Mouse (Mus musculus) forebrain, postnatal 0 days (tissue): ENCODE results near the gene Strn4. TPM values are rescaled to one million over a fixed set of nuclear protein-coding genes. Genes with fewer than 3 reads are reported as not detected.
A peak's percentile ranks its signal among the peaks of the same experiment; 100 is the strongest.

Experiments
- ATAC-seq: fragments of 200-750 bp; cut with Nextera tagmentation; 2 replicates; pipeline ENCODE4 v1.8.0; 2017; ENCODE audit warnings: mild to moderate bottlenecking, moderate library complexity
- DNase-seq: peaks from one replicate; pipeline ENCODE4 v3.0.0-alpha.2; 2015
- H3K27ac ChIP-seq: fragments of 300-500 bp; sonication (generic); 2 replicates; pipeline ENCODE4 v1.5.1; 2014; ENCODE audit warnings: low read depth, mild to moderate bottlenecking, antibody characterized with exemption, low read length, moderate library complexity, mixed read lengths
- H3K27me3 ChIP-seq: fragments of 300-500 bp; sonication (generic); 2 replicates; pipeline ENCODE4 v1.6.1; 2014; ENCODE audit warnings: mild to moderate bottlenecking, low read length, mixed read lengths; ENCODE audit not compliant: insufficient read depth
- H3K36me3 ChIP-seq: fragments of 300-500 bp; sonication (generic); 2 replicates; pipeline ENCODE4 v1.6.1; 2014; ENCODE audit warnings: mild to moderate bottlenecking, moderate library complexity; ENCODE audit not compliant: insufficient read depth
- H3K4me1 ChIP-seq: fragments of 300-500 bp; sonication (generic); 2 replicates; pipeline ENCODE4 v1.6.1; 2014; ENCODE audit warnings: antibody characterized with exemption; ENCODE audit not compliant: insufficient read depth
- H3K4me2 ChIP-seq: fragments of 300-500 bp; sonication (generic); 2 replicates; pipeline ENCODE4 v1.6.1; 2014; ENCODE audit warnings: low read depth, mild to moderate bottlenecking, moderate library complexity
- H3K4me3 ChIP-seq: fragments of 300-500 bp; sonication (generic); 2 replicates; pipeline ENCODE4 v1.5.1; 2014; ENCODE audit warnings: low read depth, low read length, mixed read lengths
- H3K9ac ChIP-seq: fragments of 300-500 bp; sonication (generic); 2 replicates; pipeline ENCODE4 v1.6.1; 2014; ENCODE audit warnings: mild to moderate bottlenecking
- H3K9me3 ChIP-seq: fragments of 300-500 bp; sonication (generic); 2 replicates; pipeline ENCODE4 v1.6.1; 2016; ENCODE audit warnings: low read length
- CTCF ChIP-seq: sonication (generic); IDR thresholded peaks from 2 replicates; pipeline ENCODE4 v1.5.1; 2016; ENCODE audit warnings: antibody characterized with exemption, control low read depth, low read depth
- WGBS: fragments of 180-500 bp; shearing (Covaris S2); extraction: QIAGEN DNeasy Blood & Tissue Kit; methylation state at CpG from one replicate; pipeline ENCODE4 v1.1.7; 2014; 5-methylcytosine and 5-hydroxymethylcytosine counted together
- polyA plus RNA-seq: library from polyadenylated mRNA; unstranded; fragments of >200 nt; fragmentation: Nextera tagmentation; extraction: Ambion mirVana; gene quantifications from 2 replicates; pipeline ENCODE4 v1.2.1, GENCODE M21; 2015
- total RNA-seq: library from RNA; depleted of rRNA; stranded (reverse); fragments of >200 nt; gene quantifications from 2 replicates; pipeline ENCODE4 v1.2.3, GENCODE M21; 2014

Strn4 gene
- total and polyA plus RNA-seq, 2 experiments from 2014 or later: 168 to 243 TPM

DNA sequence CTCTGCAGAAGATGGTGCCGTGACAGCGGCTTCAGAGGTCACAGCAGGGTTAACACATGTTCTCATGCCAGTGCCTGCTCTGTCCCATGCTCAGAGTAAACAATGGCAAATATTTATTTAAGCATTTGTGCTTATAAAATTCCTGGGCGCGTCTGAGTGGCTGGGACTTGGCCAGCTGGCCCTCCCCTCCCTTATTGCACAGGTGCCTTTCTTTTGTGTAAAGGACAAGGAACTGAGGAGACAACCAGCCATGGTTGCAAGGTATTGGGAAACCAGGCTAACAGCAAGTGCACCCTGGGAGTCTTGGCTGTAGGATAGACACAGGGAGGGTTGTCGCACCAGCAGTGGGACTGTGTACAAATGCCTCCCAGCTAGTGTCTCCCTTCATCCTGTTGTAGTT lies 23.4 kb upstream of the Strn4 start:
- Histone ChIP-seq H3K4me2 (no peak overlapping the region), H3K9ac (no peak overlapping the region), H3K27me3 (no peaks in the 10 kb centered on the region), H3K36me3 (no peaks in the 10 kb centered on the region), H3K4me3 (no peak overlapping the region), H3K4me1 (no peaks in the 10 kb centered on the region), H3K27ac (no peak overlapping the region), H3K9me3 (no peaks in the 10 kb centered on the region)
- DNase-seq (no peak), ATAC-seq (no peak)
- no peak for TF ChIP-seq CTCF
- 81% methylated on average over 5 of the region's 5 CpGs for WGBS

- TF ChIP-seq CTCF: no peak
- Histone ChIP-seq H3K27me3 (no peaks in the 10 kb centered on the region), H3K9me3 (no peaks in the 10 kb centered on the region), H3K4me1 (no peaks in the 10 kb centered on the region), H3K36me3 (no peaks in the 10 kb centered on the region), H3K27ac (no peak overlapping the region), H3K4me3 (no peak overlapping the region), H3K9ac (no peak overlapping the region), H3K4me2 (no peak overlapping the region)
- ATAC-seq: no peak
- 95% methylated on average over 19 of the region's 19 CpGs for WGBS
- DNase-seq: no peak
These were observed 22.5 kb upstream of the Strn4 start for GRCm38 (mm10) chr7:16793010-16793725.

DNA sequence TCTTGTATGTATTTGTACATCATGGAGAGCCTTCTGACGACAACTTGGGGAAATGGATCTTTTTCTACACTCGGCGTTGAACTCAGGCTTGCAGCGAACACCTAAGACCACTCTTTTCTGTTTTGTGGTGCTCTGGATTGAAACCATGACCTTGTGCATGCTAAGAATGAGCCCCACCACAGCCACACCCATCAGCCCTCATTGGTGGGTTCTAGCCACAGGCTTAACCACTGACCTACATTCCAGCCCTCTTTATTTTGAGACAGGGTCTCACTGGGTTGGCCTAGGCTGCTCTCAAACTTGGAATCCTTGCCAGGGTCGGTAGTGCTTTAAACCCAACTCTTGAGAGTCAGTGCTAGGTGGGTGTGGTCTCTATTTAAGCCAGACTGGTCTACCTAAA lies 20.8 kb upstream of the Strn4 start:
- Histone ChIP-seq H3K27ac (no peak overlapping the region), H3K4me3 (no peak overlapping the region), H3K36me3 (no peaks in the 10 kb centered on the region), H3K9ac (no peak overlapping the region), H3K9me3 (no peaks in the 10 kb centered on the region), H3K4me2 (no peak overlapping the region), H3K27me3 (no peaks in the 10 kb centered on the region), H3K4me1 (no peaks in the 10 kb centered on the region)
- TF ChIP-seq CTCF: no peak
- ATAC-seq: no peak
- 93% methylated on average over 5 of the region's 5 CpGs for WGBS
- no peak for DNase-seq

- ATAC-seq (peak; percentile 18; the same call in 1 of the 2 replicates), DNase-seq (no peak)
- 32% methylated on average over 8 of the region's 8 CpGs for WGBS
- Histone ChIP-seq H3K4me3 (no peak overlapping the region), H3K27me3 (no peaks in the 10 kb centered on the region), H3K36me3 (peaks cover 4% of the 10 kb centered on the region; the same call in 1 of the 2 replicates), H3K27ac (no peak overlapping the region), H3K4me2 (no peak overlapping the region), H3K9me3 (no peaks in the 10 kb centered on the region), H3K9ac (no peak overlapping the region), H3K4me1 (no peaks in the 10 kb centered on the region)
- TF ChIP-seq CTCF: peak; percentile 73
These were observed 11.2 kb upstream of the Strn4 start for GRCm38 (mm10) chr7:16804409-16805028.

- no peaks in the 10 kb centered on the region for H3K9me3 ChIP-seq
- no peak for DNase-seq
- no peak overlapping the region for H3K9ac ChIP-seq
- no peaks in the 10 kb centered on the region for H3K27me3 ChIP-seq
- peaks cover 8% of the 10 kb centered on the region for H3K4me1 ChIP-seq
- H3K4me3 ChIP-seq: no peak overlapping the region
- no peak overlapping the region for H3K4me2 ChIP-seq
- no peak overlapping the region for H3K27ac ChIP-seq
- H3K36me3 ChIP-seq: peaks cover 4% of the 10 kb centered on the region; the same call in 1 of the 2 replicates
- WGBS: 89% methylated on average over 9 of the region's 9 CpGs
- peak; percentile 20; the same call in 1 of the 2 replicates for TF ChIP-seq CTCF
- ATAC-seq: no peak
These were observed 7.8 kb upstream of the Strn4 start for GRCm38 (mm10) chr7:16807936-16808335.

DNA sequence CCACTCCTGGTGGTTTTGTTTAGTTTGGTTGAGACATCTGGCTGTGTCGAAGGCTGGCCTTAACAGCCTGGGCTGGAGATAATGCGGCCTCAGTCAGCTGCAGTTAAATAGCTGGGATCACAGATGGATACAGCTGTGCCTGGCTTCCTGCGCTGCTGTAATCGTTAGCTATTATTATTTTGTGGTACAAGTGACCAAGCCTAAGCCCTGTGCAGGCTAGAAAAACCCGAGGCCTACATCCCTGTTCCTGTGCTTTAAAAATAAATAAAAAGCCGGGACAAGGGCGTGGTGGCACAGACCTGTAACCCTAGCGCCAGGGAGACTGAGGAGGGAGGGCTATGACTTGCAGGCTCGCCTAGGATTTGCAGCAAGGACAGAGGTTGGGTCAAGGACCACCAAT lies 7.0 kb upstream of the Strn4 start:
- no peak overlapping the region for H3K27ac ChIP-seq
- peaks cover 8% of the 10 kb centered on the region for H3K4me1 ChIP-seq
- no peak for TF ChIP-seq CTCF
- H3K9me3 ChIP-seq: no peaks in the 10 kb centered on the region
- no peaks in the 10 kb centered on the region for H3K27me3 ChIP-seq
- H3K4me3 ChIP-seq: no peak overlapping the region
- no peak overlapping the region for H3K4me2 ChIP-seq
- no peak for DNase-seq
- no peak for ATAC-seq
- peaks cover 4% of the 10 kb centered on the region; the same call in 1 of the 2 replicates for H3K36me3 ChIP-seq
- no peak overlapping the region for H3K9ac ChIP-seq
- WGBS: 83% methylated on average over 9 of the region's 9 CpGs

GRCm38 (mm10) chr7:16809739-16810138 lies 6.0 kb upstream of the Strn4 start:
- peaks cover 8% of the 10 kb centered on the region for H3K4me1 ChIP-seq
- 0 out of 2 replicates have a peak overlapping the region, but pooled peaks have one; percentile 14 for H3K4me3 ChIP-seq
- peak overlapping the region; percentile 92 for H3K4me2 ChIP-seq
- H3K9ac ChIP-seq: no peak overlapping the region
- H3K9me3 ChIP-seq: no peaks in the 10 kb centered on the region
- H3K27me3 ChIP-seq: no peaks in the 10 kb centered on the region
- H3K27ac ChIP-seq: peak overlapping the region; percentile 80; the same call in 1 of the 2 replicates
- DNase-seq: peak; percentile 81
- WGBS: 29% methylated on average over 10 of the region's 10 CpGs
- no peak for ATAC-seq
- H3K36me3 ChIP-seq: peaks cover 4% of the 10 kb centered on the region; the same call in 1 of the 2 replicates
- TF ChIP-seq CTCF: peak; percentile 89
